Mouse (Mus musculus): ENCODE data around the gene Grip1. TPM values are rescaled to one million over a fixed set of nuclear protein-coding genes. Genes with fewer than 3 reads are reported as not detected.
A peak's percentile ranks its signal among the peaks of the same experiment; 100 is the strongest.

Grip1 gene
- total and polyA plus RNA-seq, 2 experiments = under 0.01 to 0.02 TPM

DNA sequence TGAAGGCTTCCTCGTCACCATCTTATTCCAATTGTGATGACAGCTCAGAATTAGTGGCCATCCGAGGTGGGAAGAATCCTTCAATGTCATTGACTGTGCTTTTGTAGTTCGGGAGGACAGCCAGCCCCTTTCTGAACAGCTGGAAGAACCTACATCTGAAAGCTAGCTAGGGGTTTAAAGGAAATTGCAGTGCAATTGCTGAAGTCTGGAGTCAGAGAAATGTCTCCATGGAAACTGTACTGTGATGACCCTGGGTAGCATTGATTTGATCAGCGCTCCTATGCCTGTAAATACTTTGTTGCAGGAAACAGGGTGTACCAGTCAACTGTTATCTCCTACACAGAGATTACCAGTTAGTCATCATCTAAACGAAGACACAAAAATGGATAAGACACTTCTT, 325.2 kb downstream of the Grip1 start:
- Histone ChIP-seq H3K27ac (replicated peaks; ENCODE audit: insufficient read depth, low read depth, low read length) (no peak overlapping the region), H3K79me2 (ENCODE audit: control insufficient read depth, insufficient read depth, low read length) (no peaks in the 10 kb centered on the region), H3K9ac (ENCODE audit: low read depth, low read length) (no peak overlapping the region), H3K36me3 (ENCODE audit: control insufficient read depth, insufficient read depth, low read length) (no peaks in the 10 kb centered on the region), H3K4me1 (ENCODE audit: control insufficient read depth, insufficient read depth, low read length) (no peaks in the 10 kb centered on the region), H3K27me3 (ENCODE audit: control insufficient read depth, insufficient read depth, low read length) (no peaks in the 10 kb centered on the region), H3K4me3 (ENCODE audit: insufficient read depth, low read depth, low read length) (no peak overlapping the region)
- 66% methylated on average over 5 of the region's 5 CpGs for WGBS
- no peak for TF ChIP-seq POLR2A (IDR thresholded peaks at IDR 0.05; ENCODE audit: extremely low read depth, insufficient read depth, low read length)
- no peak for TF ChIP-seq CTCF (IDR thresholded peaks at IDR 0.05; ENCODE audit: low read depth, low read length)
- DNase-seq (ENCODE audit: extremely low read depth, low read depth, low spot score) = no peak

DNA sequence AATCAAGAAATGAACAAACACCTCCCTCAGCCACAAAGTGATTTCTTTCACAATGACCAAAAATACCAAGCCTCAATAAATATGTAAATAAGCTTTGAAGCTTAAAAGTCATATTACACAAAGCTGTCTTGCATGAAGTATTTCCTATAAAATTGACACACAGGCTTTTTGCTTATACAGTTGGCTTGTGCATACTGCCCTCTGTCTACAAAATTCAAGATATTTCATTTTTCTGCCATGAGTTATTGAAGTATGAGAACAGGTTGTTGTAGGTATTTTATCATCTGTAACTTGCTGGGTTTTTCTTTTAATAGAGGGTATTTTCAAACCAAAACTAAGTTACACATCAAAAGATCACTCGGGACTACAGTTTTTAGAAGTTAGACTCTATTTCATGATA, 326.0 kb downstream of the Grip1 start:
- DNase-seq (ENCODE audit: extremely low read depth, low read depth, low spot score) = no peak
- Histone ChIP-seq H3K4me1 (ENCODE audit: control insufficient read depth, insufficient read depth, low read length) (no peaks in the 10 kb centered on the region), H3K27ac (replicated peaks; ENCODE audit: insufficient read depth, low read depth, low read length) (no peak overlapping the region), H3K4me3 (ENCODE audit: insufficient read depth, low read depth, low read length) (no peak overlapping the region), H3K79me2 (ENCODE audit: control insufficient read depth, insufficient read depth, low read length) (no peaks in the 10 kb centered on the region), H3K27me3 (ENCODE audit: control insufficient read depth, insufficient read depth, low read length) (no peaks in the 10 kb centered on the region), H3K9ac (ENCODE audit: low read depth, low read length) (no peak overlapping the region), H3K36me3 (ENCODE audit: control insufficient read depth, insufficient read depth, low read length) (no peaks in the 10 kb centered on the region)
- no peak for TF ChIP-seq CTCF (IDR thresholded peaks at IDR 0.05; ENCODE audit: low read depth, low read length)
- TF ChIP-seq POLR2A (IDR thresholded peaks at IDR 0.05; ENCODE audit: extremely low read depth, insufficient read depth, low read length) = no peak
- WGBS = 88% methylated on average over 1 of the region's 1 CpGs

DNA sequence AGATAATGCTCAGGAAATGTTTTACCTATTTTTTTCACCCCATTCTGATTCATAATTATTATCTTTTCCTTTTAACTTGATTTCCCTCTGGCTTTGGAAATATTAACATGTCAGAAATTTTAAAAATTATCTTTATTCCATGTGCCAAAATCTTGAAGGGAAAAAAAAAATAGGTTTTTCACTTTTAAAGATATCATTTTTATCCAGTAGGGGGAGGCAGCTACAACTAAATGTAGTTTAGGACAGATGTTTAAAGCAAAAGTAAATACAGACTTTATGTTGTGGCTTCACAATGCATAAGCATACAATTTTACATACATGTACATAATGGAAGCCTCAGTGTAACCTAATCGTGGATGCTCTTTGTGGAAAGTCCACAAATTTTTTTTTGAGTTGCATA, 336.9 kb downstream of the Grip1 start:
- H3K4me3 ChIP-seq (ENCODE audit: insufficient read depth, low read depth, low read length) = no peak overlapping the region
- no peaks in the 10 kb centered on the region for H3K79me2 ChIP-seq (ENCODE audit: control insufficient read depth, insufficient read depth, low read length)
- DNase-seq (ENCODE audit: extremely low read depth, low read depth, low spot score) = no peak
- 57% methylated on average over 1 of the region's 1 CpGs for WGBS
- H3K9ac ChIP-seq (ENCODE audit: low read depth, low read length) = no peak overlapping the region
- H3K27ac ChIP-seq (replicated peaks; ENCODE audit: insufficient read depth, low read depth, low read length) = no peak overlapping the region
- no peaks in the 10 kb centered on the region for H3K36me3 ChIP-seq (ENCODE audit: control insufficient read depth, insufficient read depth, low read length)
- no peaks in the 10 kb centered on the region for H3K4me1 ChIP-seq (ENCODE audit: control insufficient read depth, insufficient read depth, low read length)
- TF ChIP-seq POLR2A (IDR thresholded peaks at IDR 0.05; ENCODE audit: extremely low read depth, insufficient read depth, low read length) (no peak), CTCF (IDR thresholded peaks at IDR 0.05; ENCODE audit: low read depth, low read length) (no peak)
- no peaks in the 10 kb centered on the region for H3K27me3 ChIP-seq (ENCODE audit: control insufficient read depth, insufficient read depth, low read length)

DNA sequence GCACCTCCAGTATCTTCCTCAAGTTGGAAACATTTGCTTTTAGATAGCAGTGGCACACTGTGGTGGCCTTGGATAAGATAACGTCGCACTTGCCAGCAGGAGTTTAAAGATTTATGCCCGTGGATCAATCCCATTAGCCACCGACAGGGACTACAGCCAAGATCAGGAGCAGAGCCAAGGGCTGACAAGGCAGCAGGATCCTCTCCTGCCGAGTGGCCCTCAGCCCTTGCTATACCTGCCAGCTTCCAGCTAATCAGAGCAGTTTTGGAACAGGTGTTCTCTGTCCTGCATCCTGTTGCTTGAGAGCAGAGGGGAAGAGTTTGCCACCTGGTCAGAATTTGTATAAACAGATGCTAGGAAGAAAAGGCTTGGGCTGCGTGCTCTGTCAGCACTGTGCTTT, 348.8 kb downstream of the Grip1 start:
- Histone ChIP-seq H3K9ac (ENCODE audit: low read depth, low read length) (no peak overlapping the region), H3K36me3 (ENCODE audit: control insufficient read depth, insufficient read depth, low read length) (no peaks in the 10 kb centered on the region), H3K4me1 (ENCODE audit: control insufficient read depth, insufficient read depth, low read length) (no peaks in the 10 kb centered on the region), H3K27ac (replicated peaks; ENCODE audit: insufficient read depth, low read depth, low read length) (no peak overlapping the region), H3K79me2 (ENCODE audit: control insufficient read depth, insufficient read depth, low read length) (no peaks in the 10 kb centered on the region), H3K4me3 (ENCODE audit: insufficient read depth, low read depth, low read length) (no peak overlapping the region), H3K27me3 (ENCODE audit: control insufficient read depth, insufficient read depth, low read length) (no peaks in the 10 kb centered on the region)
- peak; percentile 6 for DNase-seq (ENCODE audit: extremely low read depth, low read depth, low spot score)
- TF ChIP-seq POLR2A (IDR thresholded peaks at IDR 0.05; ENCODE audit: extremely low read depth, insufficient read depth, low read length) (no peak), CTCF (IDR thresholded peaks at IDR 0.05; ENCODE audit: low read depth, low read length) (no peak)
- 19% methylated on average over 6 of the region's 6 CpGs for WGBS

DNA sequence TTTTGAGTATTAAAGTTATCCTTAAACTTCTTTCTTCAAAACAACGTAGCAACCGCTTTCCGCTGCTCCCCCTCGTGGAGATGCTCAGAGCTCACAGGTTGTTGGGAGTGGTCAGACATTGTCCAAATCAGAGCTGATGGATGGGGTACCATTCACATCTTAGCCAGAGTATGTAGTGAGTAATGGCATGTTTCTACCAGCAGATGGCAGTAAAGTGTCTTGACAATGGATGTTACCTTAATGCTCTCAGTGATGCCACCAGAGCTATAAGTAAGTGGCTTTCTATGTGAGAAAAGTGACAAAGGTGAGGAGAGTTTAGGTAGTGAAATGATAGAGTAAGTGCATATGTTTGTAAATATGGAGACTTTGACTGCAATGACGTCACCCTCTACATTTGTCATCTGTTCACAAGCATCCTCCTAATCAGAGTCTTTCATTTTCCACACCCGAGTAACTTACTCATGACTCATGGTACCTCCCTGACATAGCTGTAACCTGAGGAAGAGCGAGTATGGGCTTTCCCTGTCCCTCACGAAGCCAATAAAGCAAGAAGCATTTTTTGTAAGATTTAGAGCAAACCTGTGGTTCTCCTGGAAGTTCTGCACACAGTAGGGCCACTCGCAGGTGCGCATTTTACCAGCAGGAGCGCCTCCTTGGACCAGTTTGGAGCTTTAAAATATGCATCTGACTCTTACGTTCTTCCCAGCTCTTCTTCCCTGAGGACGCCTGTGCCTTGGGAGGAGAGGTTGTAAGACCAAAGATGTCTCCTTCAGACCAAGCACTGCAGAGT, 350.2 kb downstream of the Grip1 start:
- 58% methylated on average over 13 of the region's 13 CpGs for WGBS
- DNase-seq (ENCODE audit: extremely low read depth, low read depth, low spot score) = peak; percentile 44
- no peaks in the 10 kb centered on the region for H3K79me2 ChIP-seq (ENCODE audit: control insufficient read depth, insufficient read depth, low read length)
- H3K27ac ChIP-seq (replicated peaks; ENCODE audit: insufficient read depth, low read depth, low read length) = no peak overlapping the region
- no peaks in the 10 kb centered on the region for H3K36me3 ChIP-seq (ENCODE audit: control insufficient read depth, insufficient read depth, low read length)
- no peaks in the 10 kb centered on the region for H3K27me3 ChIP-seq (ENCODE audit: control insufficient read depth, insufficient read depth, low read length)
- TF ChIP-seq POLR2A (IDR thresholded peaks at IDR 0.05; ENCODE audit: extremely low read depth, insufficient read depth, low read length) (no peak), CTCF (IDR thresholded peaks at IDR 0.05; ENCODE audit: low read depth, low read length) (peak; percentile 51; the same call in 1 of the 2 replicates)
- no peaks in the 10 kb centered on the region for H3K4me1 ChIP-seq (ENCODE audit: control insufficient read depth, insufficient read depth, low read length)
- no peak overlapping the region for H3K9ac ChIP-seq (ENCODE audit: low read depth, low read length)
- H3K4me3 ChIP-seq (ENCODE audit: insufficient read depth, low read depth, low read length) = no peak overlapping the region

DNA sequence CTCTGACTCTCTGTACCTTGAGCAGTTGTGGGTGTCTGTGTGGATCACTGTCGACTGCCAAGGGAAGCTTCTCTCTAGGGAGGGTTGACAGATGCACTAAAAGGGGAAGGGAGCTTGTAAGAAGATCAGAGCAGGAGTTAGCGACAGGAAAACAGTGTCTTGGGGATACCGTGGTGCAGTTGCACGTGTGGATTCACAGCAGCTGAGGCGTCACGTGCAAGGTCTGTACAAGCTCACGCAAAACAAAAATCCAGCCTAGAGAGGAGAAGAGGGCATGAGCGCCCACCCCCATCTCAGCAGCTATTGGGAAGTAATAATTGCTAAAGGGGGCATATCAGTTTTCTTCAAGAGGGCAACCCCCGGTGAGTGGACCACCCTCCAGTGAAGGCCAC, 350.8 kb downstream of the Grip1 start:
- no peaks in the 10 kb centered on the region for H3K4me1 ChIP-seq (ENCODE audit: control insufficient read depth, insufficient read depth, low read length)
- H3K27me3 ChIP-seq (ENCODE audit: control insufficient read depth, insufficient read depth, low read length) = no peaks in the 10 kb centered on the region
- DNase-seq (ENCODE audit: extremely low read depth, low read depth, low spot score) = no peak
- H3K9ac ChIP-seq (ENCODE audit: low read depth, low read length) = no peak overlapping the region
- H3K27ac ChIP-seq (replicated peaks; ENCODE audit: insufficient read depth, low read depth, low read length) = no peak overlapping the region
- H3K36me3 ChIP-seq (ENCODE audit: control insufficient read depth, insufficient read depth, low read length) = no peaks in the 10 kb centered on the region
- H3K79me2 ChIP-seq (ENCODE audit: control insufficient read depth, insufficient read depth, low read length) = no peaks in the 10 kb centered on the region
- H3K4me3 ChIP-seq (ENCODE audit: insufficient read depth, low read depth, low read length) = no peak overlapping the region
- TF ChIP-seq POLR2A (IDR thresholded peaks at IDR 0.05; ENCODE audit: extremely low read depth, insufficient read depth, low read length) (no peak), CTCF (IDR thresholded peaks at IDR 0.05; ENCODE audit: low read depth, low read length) (no peak)
- 85% methylated on average over 9 of the region's 9 CpGs for WGBS

Measured in liver, adult 2 months (tissue).